Mouse (Mus musculus): ENCODE results near the gene Dmxl2.

- no peak for TF ChIP-seq CTCF (IDR thresholded peaks at IDR 0.05; ENCODE audit: extremely low read depth, insufficient read length, insufficient replicate concordance, low read depth, low read length)
- no peak for TF ChIP-seq POLR2A (IDR thresholded peaks at IDR 0.05; ENCODE audit: low read depth, low read length)
Measured at GRCm38 (mm10) chr9:54502111-54502495, 677 bp upstream of the Dmxl2 start.
